Mouse (Mus musculus): ENCODE data around the gene Vwa7. TPM values are rescaled to one million over a fixed set of nuclear protein-coding genes. Genes with fewer than 3 reads are reported as not detected.
A peak's percentile ranks its signal among the peaks of the same experiment; 100 is the strongest.
"Not testable (repeated sequence)": the region's sequence is repeated elsewhere in the genome, so short reads cannot be mapped to it uniquely, and the experiment has no call there.

Gene Vwa7
- 0.13 and 0.28 TPM in 2 replicates for polyA plus RNA-seq (2014; fragmentation: Nextera tagmentation; extraction: Ambion mirVana)

- Histone ChIP-seq H3K9me3 (ENCODE audit: control insufficient read depth, low read length) (no peaks in the 10 kb centered on the region), H3K36me3 (ENCODE audit: control insufficient read depth, insufficient read depth, low read length) (peaks cover 51% of the 10 kb centered on the region), H3K4me3 (ENCODE audit: low read length) (no peak within 1 kb of the TSS), H3K4me2 (replicated peaks; ENCODE audit: low read depth, low read length) (no peak within 1 kb of the TSS), H3K27me3 (ENCODE audit: control insufficient read depth, insufficient read depth, low read length) (no peaks in the 10 kb centered on the region), H3K9ac (ENCODE audit: low read depth, low read length) (no peak within 1 kb of the TSS), H3K27ac (ENCODE audit: low read depth, low read length) (no peak within 1 kb of the TSS), H3K4me1 (ENCODE audit: control insufficient read depth, insufficient read depth, low read length) (peaks cover 1% of the 10 kb centered on the region)
- ATAC-seq (ENCODE audit: low FRiP score, low TSS enrichment): peak; percentile 28; the same call in 1 of the 2 replicates
- 71% methylated on average over 12 of the region's 12 CpGs for WGBS
Observed at GRCm38 (mm10) chr17:35016376-35016775, at the start of gene Vwa7. Vwa7 (plus strand) TSS chr17:35016579.

- H3K4me1 ChIP-seq (ENCODE audit: control insufficient read depth, insufficient read depth, low read length); H3K27ac ChIP-seq (ENCODE audit: low read depth, low read length); H3K9ac ChIP-seq (ENCODE audit: low read depth, low read length); H3K36me3 ChIP-seq (ENCODE audit: control insufficient read depth, insufficient read depth, low read length); H3K9me3 ChIP-seq (ENCODE audit: control insufficient read depth, low read length); ATAC-seq (ENCODE audit: low FRiP score, low TSS enrichment); H3K4me3 ChIP-seq (ENCODE audit: low read length); H3K4me2 ChIP-seq (replicated peaks; ENCODE audit: low read depth, low read length): not testable (repeated sequence)
- 62% methylated on average over 7 of the region's 11 CpGs for WGBS
- H3K27me3 ChIP-seq (ENCODE audit: control insufficient read depth, insufficient read depth, low read length): peaks cover 20% of the 10 kb centered on the region
Observed at GRCm38 (mm10) chr17:34969822-34970221, 46.6 kb upstream of the Vwa7 start, which contains the start of gene Gm20481. Gm20481 (plus strand) TSS chr17:34969912.

- not testable (repeated sequence) for H3K4me3 ChIP-seq (ENCODE audit: low read length)
- ATAC-seq (ENCODE audit: low FRiP score, low TSS enrichment): 0 out of 2 replicates have a peak, but pooled peaks have one; percentile 2
- WGBS: 50% methylated on average over 2 of the region's 37 CpGs
Observed at GRCm38 (mm10) chr17:34970850-34971249, 45.5 kb upstream of the Vwa7 start.

GRCm38 (mm10) chr17:34971694-34972068 lies 44.7 kb upstream of the Vwa7 start:
- not testable (repeated sequence) for H3K27ac ChIP-seq (ENCODE audit: low read depth, low read length); H3K9me3 ChIP-seq (ENCODE audit: control insufficient read depth, low read length); H3K36me3 ChIP-seq (ENCODE audit: control insufficient read depth, insufficient read depth, low read length); H3K9ac ChIP-seq (ENCODE audit: low read depth, low read length); H3K4me1 ChIP-seq (ENCODE audit: control insufficient read depth, insufficient read depth, low read length)
- H3K4me3 ChIP-seq (ENCODE audit: low read length): peak overlapping the region; percentile 38
- peaks cover 20% of the 10 kb centered on the region for H3K27me3 ChIP-seq (ENCODE audit: control insufficient read depth, insufficient read depth, low read length)
- 3% methylated on average over 24 of the region's 43 CpGs for WGBS
- H3K4me2 ChIP-seq (replicated peaks; ENCODE audit: low read depth, low read length): peak overlapping the region; percentile 72
- peak; percentile 38 for ATAC-seq (ENCODE audit: low FRiP score, low TSS enrichment)

More at GRCm38 (mm10) chr17:34970850-34971249, 45.5 kb upstream of the Vwa7 start:
- not testable (repeated sequence) for H3K9me3 ChIP-seq (ENCODE audit: control insufficient read depth, low read length); H3K4me2 ChIP-seq (replicated peaks; ENCODE audit: low read depth, low read length); H3K4me1 ChIP-seq (ENCODE audit: control insufficient read depth, insufficient read depth, low read length); H3K27ac ChIP-seq (ENCODE audit: low read depth, low read length); H3K9ac ChIP-seq (ENCODE audit: low read depth, low read length); H3K36me3 ChIP-seq (ENCODE audit: control insufficient read depth, insufficient read depth, low read length)
- H3K27me3 ChIP-seq (ENCODE audit: control insufficient read depth, insufficient read depth, low read length): peaks cover 20% of the 10 kb centered on the region

GRCm38 (mm10) chr17:34972069-34972749 lies 44.2 kb upstream of the Vwa7 start, which contains the start of the genes Hspa1a and Hspa1l:
Hspa1a (minus strand) TSS chr17:34972156.
Hspa1l (plus strand) TSS chr17:34972703.
- H3K27ac ChIP-seq (ENCODE audit: low read depth, low read length); H3K9me3 ChIP-seq (ENCODE audit: control insufficient read depth, low read length); H3K4me1 ChIP-seq (ENCODE audit: control insufficient read depth, insufficient read depth, low read length); H3K36me3 ChIP-seq (ENCODE audit: control insufficient read depth, insufficient read depth, low read length): not testable (repeated sequence)
- WGBS: 1% methylated on average over 26 of the region's 33 CpGs
- peak; percentile 95 for ATAC-seq (ENCODE audit: low FRiP score, low TSS enrichment)
- peak within 1 kb of the TSS; percentile 38 for H3K4me3 ChIP-seq (ENCODE audit: low read length)
- peaks cover 20% of the 10 kb centered on the region for H3K27me3 ChIP-seq (ENCODE audit: control insufficient read depth, insufficient read depth, low read length)
- H3K9ac ChIP-seq (ENCODE audit: low read depth, low read length): peak within 1 kb of the TSS; percentile 42; the same call in 1 of the 2 replicates
- H3K4me2 ChIP-seq (replicated peaks; ENCODE audit: low read depth, low read length): peak within 1 kb of the TSS; percentile 72

GRCm38 (mm10) chr17:34975581-34976492 lies 40.5 kb upstream of the Vwa7 start:
- no peak for ATAC-seq (ENCODE audit: low FRiP score, low TSS enrichment)
- no peak overlapping the region for H3K4me2 ChIP-seq (replicated peaks; ENCODE audit: low read depth, low read length)
- 0 out of 2 replicates have a peak, but pooled peaks cover 4% of the 10 kb centered on the region for H3K4me1 ChIP-seq (ENCODE audit: control insufficient read depth, insufficient read depth, low read length)
- no peaks in the 10 kb centered on the region for H3K9me3 ChIP-seq (ENCODE audit: control insufficient read depth, low read length)
- H3K27me3 ChIP-seq (ENCODE audit: control insufficient read depth, insufficient read depth, low read length): no peaks in the 10 kb centered on the region
- H3K9ac ChIP-seq (ENCODE audit: low read depth, low read length): no peak overlapping the region
- no peaks in the 10 kb centered on the region for H3K36me3 ChIP-seq (ENCODE audit: control insufficient read depth, insufficient read depth, low read length)
- no peak overlapping the region for H3K4me3 ChIP-seq (ENCODE audit: low read length)
- no peak overlapping the region for H3K27ac ChIP-seq (ENCODE audit: low read depth, low read length)
- WGBS: 70% methylated on average over 3 of the region's 3 CpGs

- Histone ChIP-seq H3K4me3 (ENCODE audit: low read length) (no peak overlapping the region), H3K9ac (ENCODE audit: low read depth, low read length) (no peak overlapping the region), H3K27me3 (ENCODE audit: control insufficient read depth, insufficient read depth, low read length) (no peaks in the 10 kb centered on the region), H3K4me2 (replicated peaks; ENCODE audit: low read depth, low read length) (no peak overlapping the region), H3K9me3 (ENCODE audit: control insufficient read depth, low read length) (no peaks in the 10 kb centered on the region), H3K36me3 (ENCODE audit: control insufficient read depth, insufficient read depth, low read length) (no peaks in the 10 kb centered on the region), H3K4me1 (ENCODE audit: control insufficient read depth, insufficient read depth, low read length) (0 out of 2 replicates have a peak, but pooled peaks cover 5% of the 10 kb centered on the region), H3K27ac (ENCODE audit: low read depth, low read length) (no peak overlapping the region)
- 91% methylated on average over 20 of the region's 20 CpGs for WGBS
- no peak for ATAC-seq (ENCODE audit: low FRiP score, low TSS enrichment)
Observed at GRCm38 (mm10) chr17:34977000-34977399, 39.4 kb upstream of the Vwa7 start.

GRCm38 (mm10) chr17:34978239-34978638 lies 38.1 kb upstream of the Vwa7 start:
- no peaks in the 10 kb centered on the region for H3K36me3 ChIP-seq (ENCODE audit: control insufficient read depth, insufficient read depth, low read length)
- H3K4me2 ChIP-seq (replicated peaks; ENCODE audit: low read depth, low read length): no peak overlapping the region
- no peak for ATAC-seq (ENCODE audit: low FRiP score, low TSS enrichment)
- H3K27ac ChIP-seq (ENCODE audit: low read depth, low read length): no peak overlapping the region
- H3K9ac ChIP-seq (ENCODE audit: low read depth, low read length): no peak overlapping the region
- no peak overlapping the region for H3K4me3 ChIP-seq (ENCODE audit: low read length)
- no peaks in the 10 kb centered on the region for H3K27me3 ChIP-seq (ENCODE audit: control insufficient read depth, insufficient read depth, low read length)
- WGBS: 89% methylated on average over 27 of the region's 27 CpGs
- no peaks in the 10 kb centered on the region for H3K9me3 ChIP-seq (ENCODE audit: control insufficient read depth, low read length)
- H3K4me1 ChIP-seq (ENCODE audit: control insufficient read depth, insufficient read depth, low read length): peaks cover 8% of the 10 kb centered on the region; the same call in 1 of the 2 replicates

All from kidney, embryonic 14.5 days (tissue).